ENCODE assay signal across 15 mouse cellular contexts in genomic region chr13:114726828-114727227, GRCm38 (mm10).
"Had no signal": no experiment of that assay in that cellular context is flagged by ENCODE, and none has a peak within 500 bp of the region (broad histone marks: within the 10 kb centered on the region; RNA-seq: fewer than 3 reads in every experiment).

No protein-coding gene starts in this region.

- H3K27ac ChIP-seq: neural tube, embryonic 15.5 days; stomach, embryonic 15.5 days; stomach, postnatal 0 days had no signal

- DNase-seq: retina, postnatal 1 day; right cerebral cortex, adult 18-20 months; right cerebral cortex, postnatal 14 days; right cerebral cortex, postnatal 25 days; right cerebral cortex, postnatal 4 days; spleen, adult 18-20 months; thymus, adult 18-20 months; thymus, adult 2 months; thymus, postnatal 14 days; thymus, postnatal 25 days; thymus, postnatal 36 days; thymus, postnatal 4 days had no signal

- H3K27me3 ChIP-seq: neural tube, embryonic 15.5 days; stomach, embryonic 15.5 days had no signal

- H3K4me1 ChIP-seq: neural tube, embryonic 15.5 days; stomach, embryonic 15.5 days had no signal

- H3K4me3 ChIP-seq: neural tube, embryonic 15.5 days; stomach, embryonic 15.5 days had no signal
